Mouse (Mus musculus): ENCODE results near the gene Pkp1. TPM values are rescaled to one million over a fixed set of nuclear protein-coding genes. Genes with fewer than 3 reads are reported as not detected.
A peak's percentile ranks its signal among the peaks of the same experiment; 100 is the strongest.

Pkp1 gene
- not detected in 3 replicates for total RNA-seq (2017)

DNA sequence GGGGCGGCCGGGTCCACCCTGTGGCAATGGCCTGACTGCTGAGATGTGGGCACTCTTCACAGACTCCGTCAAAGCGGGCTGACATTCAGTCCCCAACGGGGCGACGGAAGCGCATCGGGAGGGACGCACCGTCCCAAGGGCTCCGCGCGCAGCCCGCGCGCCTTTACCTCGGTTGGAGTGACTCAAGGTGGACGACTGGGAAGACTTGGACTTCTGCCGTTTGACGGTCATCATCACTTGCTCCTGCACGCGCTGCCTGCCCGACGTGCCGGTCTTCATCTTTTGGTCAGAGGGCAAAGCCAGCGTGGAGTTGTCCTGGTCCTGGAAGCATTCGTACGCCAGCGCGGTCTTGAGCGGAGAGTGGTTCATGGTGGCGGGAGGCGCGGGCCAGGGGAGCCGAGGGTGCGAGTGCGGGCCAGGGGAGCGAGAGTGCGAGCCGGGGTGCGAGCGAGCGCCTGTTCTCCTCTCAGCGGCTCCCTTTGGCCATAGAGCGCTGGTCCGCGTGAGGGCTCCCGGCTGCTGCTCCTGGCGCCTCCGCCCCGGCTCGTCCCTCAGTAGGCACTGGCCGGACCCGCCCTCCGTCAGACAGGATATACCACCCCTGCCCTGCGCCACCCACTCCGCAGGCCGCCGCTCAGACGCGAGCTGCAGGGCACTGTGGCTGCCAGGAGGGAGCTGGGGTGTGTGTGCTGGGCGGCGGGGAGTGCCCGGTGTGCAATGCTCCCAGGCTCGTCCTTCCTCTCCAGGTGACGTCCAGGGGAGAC, at the start of gene Pkp1:
Gene Pkp1, minus strand, starts transcription at position 564 of the 764 bp plus-strand sequence.
- ATAC-seq (replicated peaks; ENCODE audit: insufficient number of reproducible peaks, low FRiP score, low TSS enrichment, poor library complexity, severe bottlenecking): no peak

DNA sequence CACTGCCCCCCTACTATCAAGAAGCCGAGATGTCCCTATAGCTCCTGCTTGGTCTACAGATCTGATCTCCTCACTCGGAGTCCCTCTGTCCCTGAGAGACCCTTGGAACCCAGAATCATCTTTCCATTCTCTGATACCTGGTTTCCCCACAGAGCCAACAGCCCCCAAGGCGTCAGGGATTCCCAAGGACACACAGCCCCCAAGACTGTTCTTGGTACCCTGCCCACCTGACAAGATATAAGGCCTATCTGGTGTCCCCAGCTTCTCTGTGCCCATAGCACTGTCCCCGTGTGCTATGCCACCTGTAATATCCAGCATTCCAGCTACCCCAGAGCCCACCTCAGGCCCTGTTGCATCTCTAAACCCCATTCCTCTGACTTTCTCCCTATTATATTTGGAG, 48.7 kb upstream of the Pkp1 start:
- ATAC-seq (replicated peaks; ENCODE audit: insufficient number of reproducible peaks, low FRiP score, low TSS enrichment, poor library complexity, severe bottlenecking): no peak

DNA sequence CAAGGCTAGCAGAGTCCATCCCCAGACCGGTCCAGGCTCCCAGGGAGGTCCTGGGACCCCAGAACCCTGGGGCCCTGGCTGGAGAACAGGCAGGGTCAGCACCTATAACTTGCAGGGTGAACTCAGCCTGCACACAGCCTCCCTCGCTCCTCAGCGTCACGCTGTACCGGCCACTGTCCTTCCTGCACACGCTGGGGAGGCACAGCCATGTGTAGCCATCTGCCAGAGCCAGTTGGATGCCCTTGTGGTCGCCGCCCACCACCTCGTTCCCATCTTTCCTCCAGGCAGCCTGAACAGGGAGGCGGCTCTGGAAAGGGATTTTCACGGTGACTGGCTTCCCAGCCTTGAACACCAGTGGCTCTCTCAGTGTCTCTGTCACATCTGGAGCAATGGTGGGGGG, 45.6 kb upstream of the Pkp1 start:
- no peak for ATAC-seq (replicated peaks; ENCODE audit: insufficient number of reproducible peaks, low FRiP score, low TSS enrichment, poor library complexity, severe bottlenecking)

DNA sequence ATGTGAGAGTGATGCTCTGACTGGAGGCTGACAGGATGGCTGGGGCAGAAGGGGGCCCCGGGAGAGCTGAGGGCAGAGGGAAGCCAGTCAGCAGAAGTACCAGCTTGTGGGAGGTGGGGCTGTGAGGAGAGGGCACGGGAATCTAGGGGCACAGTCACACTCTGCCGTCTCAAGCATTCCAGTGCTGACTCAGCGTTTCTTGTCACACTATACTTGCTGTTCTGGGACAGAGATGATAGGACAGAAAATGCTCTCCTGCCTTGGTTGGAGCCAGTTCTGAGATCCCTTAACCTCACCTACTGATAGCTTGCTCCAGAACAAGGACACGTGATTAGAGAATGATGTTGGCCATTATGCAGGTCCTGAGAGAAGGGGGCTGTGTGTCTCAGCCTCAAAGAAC, 44.2 kb upstream of the Pkp1 start:
- no peak for ATAC-seq (replicated peaks; ENCODE audit: insufficient number of reproducible peaks, low FRiP score, low TSS enrichment, poor library complexity, severe bottlenecking)

DNA sequence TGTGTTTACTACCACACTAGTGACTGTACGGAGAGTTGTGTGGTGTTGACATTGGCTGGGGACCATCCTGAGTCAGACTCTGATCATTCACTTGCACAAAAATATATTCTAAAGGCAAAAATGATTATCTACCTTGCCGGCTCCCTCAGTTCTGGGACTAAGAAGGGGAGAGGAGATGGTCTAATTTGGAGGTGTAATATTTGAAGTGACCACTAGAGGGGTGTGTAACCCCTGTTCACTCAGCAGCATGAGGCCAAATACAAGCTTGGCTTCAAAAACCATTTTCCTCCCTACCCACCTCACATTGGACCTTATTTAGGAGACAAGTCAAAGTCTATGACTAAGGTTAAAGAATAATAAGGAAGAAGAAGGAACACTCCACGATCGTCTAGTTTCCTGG, 39.5 kb upstream of the Pkp1 start:
- ATAC-seq (replicated peaks; ENCODE audit: insufficient number of reproducible peaks, low FRiP score, low TSS enrichment, poor library complexity, severe bottlenecking): no peak

DNA sequence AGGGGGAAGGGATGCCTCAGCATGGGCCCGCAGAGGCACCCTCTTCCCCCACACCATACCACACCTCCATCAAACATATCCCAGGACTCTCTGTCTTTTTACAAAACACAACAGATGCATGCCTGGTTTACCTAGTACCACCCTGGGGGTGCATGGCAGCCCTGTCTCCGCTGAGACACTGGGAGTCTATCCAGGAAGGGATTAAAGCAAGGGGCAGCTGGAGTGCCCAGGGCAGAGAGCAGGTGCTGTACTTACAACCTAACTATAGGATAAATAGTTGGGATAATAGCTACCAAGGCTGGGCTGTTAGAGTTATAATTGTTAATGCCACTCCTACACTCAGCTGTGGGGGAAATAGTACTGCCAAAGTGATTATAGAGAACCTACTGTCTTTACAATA, 29.9 kb upstream of the Pkp1 start:
- ATAC-seq (replicated peaks; ENCODE audit: insufficient number of reproducible peaks, low FRiP score, low TSS enrichment, poor library complexity, severe bottlenecking): no peak

DNA sequence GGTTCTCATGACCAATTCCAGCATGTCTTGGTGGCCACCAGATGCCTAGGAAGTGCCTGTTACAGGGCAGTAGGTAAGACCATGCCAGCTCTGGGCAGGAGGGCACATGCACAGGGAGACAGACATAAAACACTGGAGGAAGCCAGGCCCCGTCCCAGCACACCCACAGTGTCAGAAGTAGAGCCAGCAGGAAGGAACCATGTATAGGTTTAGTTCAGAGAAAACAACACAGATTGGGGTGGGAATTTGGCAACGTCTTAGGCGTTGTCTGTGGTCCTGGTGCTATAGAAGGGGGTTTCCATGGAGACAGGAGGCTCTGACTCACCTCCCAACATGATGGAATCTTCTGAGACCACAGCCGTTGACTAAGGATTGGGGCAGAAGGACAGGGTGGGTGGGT, 27.2 kb upstream of the Pkp1 start:
- ATAC-seq (replicated peaks; ENCODE audit: insufficient number of reproducible peaks, low FRiP score, low TSS enrichment, poor library complexity, severe bottlenecking): no peak

DNA sequence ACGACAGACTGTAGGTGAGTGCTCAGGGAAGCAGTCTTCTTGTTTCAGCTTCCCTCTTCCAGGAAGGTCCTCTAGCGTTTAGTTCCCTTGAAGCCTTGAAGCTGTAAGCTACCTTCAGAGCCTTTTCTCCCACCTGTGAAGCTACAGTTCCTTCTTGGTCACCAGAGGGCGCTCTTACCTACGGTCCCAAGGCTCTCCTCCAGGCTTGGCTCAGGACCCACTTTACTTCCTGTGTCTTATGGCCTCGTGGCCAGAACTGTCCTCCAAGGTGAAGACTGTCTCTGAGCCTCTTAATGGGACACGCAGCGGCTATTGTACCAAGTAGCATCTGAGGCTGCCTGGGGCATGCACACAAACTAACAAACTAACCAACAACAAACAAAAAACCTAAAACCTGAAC, 26.7 kb upstream of the Pkp1 start:
- ATAC-seq (replicated peaks; ENCODE audit: insufficient number of reproducible peaks, low FRiP score, low TSS enrichment, poor library complexity, severe bottlenecking): 0 out of 2 replicates have a peak, but pooled peaks have one; percentile 18

DNA sequence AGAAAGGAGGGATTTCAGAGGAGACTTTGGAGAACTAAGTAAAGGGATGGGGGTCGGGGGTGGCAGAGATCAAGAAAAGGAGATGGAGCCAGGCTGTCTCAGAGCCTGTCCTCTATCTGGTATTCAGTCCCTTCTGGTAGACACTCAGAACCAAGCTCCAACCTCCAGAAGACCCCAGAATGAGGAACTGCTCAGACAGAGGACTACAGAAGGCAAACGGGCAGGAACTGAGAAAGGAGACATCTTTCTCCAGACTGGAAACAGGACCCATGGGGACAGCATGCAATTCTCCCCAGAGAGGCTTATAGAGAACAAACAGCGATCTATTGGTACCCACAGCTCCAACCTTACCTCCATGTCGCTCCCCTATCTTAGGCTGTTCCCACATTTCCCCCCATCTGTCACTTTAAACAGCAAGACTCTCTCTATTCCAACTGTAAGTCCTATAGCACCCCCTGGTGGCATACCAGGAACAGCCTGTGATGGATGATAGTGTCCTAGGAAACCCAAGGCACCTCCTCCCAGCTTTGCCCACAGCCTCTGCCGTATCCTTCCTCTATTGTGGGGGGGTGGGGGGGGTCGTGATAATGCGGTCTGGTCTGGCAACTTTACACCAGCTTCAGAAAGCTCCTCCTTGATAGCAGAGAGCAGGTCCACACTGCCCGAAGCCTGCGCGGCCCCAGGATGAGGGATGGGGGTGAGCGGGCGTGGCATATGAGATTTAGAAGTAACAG, 25.7 kb upstream of the Pkp1 start:
- ATAC-seq (replicated peaks; ENCODE audit: insufficient number of reproducible peaks, low FRiP score, low TSS enrichment, poor library complexity, severe bottlenecking): no peak

DNA sequence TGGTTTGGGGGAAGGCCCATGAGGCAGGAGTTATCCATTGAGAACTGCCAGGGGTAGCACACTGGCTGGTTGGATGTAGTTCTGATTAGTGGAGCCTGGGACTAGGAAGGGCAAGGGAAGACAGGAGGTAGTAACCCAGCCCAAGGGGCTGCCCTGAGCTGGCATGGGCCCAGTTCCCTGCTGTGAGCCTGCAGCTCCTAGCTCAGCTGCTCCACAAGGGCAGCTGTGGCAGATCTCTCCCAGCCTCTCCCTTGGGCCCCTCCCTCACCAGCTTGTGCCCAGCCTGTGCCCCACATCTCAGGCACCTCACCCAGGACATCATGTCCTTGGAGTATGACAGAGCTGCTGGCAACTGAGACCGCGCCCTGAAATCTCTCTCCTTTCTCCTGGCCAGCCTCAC, 24.7 kb upstream of the Pkp1 start:
- ATAC-seq (replicated peaks; ENCODE audit: insufficient number of reproducible peaks, low FRiP score, low TSS enrichment, poor library complexity, severe bottlenecking): no peak

DNA sequence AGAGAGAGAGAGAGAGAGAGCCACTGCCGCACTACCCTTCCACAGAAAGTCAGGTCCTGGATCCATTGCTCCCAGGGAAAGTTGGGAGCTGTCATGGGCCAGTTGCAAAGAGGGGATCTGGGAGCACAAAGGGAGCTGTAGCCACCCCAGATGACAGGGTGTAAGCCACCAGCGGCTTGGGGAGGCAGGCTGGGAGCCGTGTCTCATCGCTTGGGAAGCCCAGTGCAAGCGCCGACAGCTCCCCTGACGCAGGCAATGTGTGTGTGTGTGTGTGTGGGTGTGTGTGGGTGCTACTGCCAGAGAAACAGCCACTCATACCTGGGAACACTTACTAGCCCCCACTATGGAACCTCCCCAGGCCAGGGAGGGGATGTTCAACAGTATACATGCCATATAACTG, 23.1 kb upstream of the Pkp1 start:
- no peak for ATAC-seq (replicated peaks; ENCODE audit: insufficient number of reproducible peaks, low FRiP score, low TSS enrichment, poor library complexity, severe bottlenecking)

DNA sequence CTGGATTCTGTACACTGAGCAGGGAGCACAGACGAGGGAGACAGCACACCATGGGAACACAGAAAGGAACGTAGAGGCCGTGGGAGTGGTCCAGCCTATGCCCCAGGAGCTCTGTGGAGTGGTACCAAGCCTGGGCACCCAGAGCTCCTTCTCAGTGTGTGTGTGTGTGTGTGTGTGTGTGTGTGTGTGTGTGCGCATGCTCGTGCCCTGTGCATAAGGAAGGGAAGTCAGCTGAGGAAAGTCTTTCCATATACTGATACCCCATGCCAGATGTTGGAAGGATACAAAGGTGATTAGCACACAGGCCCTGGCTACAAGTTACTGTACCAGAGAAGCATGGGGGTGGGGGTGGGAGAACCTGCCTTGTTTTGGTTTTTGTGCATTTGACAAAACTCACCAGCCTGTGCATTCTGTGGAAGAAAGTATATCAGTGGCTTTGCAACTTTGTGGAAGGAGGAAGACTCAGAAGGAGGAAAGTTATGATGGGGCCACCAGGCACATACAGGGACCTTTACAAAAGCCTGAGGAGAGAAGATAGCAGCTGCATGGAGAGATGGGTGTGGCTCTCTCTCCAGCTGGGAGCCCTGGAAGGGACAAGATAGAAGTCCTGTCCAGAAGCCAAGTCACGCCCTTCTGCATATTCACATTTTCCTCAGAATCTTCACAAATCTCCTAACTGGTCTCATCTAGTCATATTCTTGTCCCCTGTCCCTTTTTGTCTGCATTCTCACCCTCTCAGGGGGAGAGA, 22.4 kb upstream of the Pkp1 start:
- no peak for ATAC-seq (replicated peaks; ENCODE audit: insufficient number of reproducible peaks, low FRiP score, low TSS enrichment, poor library complexity, severe bottlenecking)

DNA sequence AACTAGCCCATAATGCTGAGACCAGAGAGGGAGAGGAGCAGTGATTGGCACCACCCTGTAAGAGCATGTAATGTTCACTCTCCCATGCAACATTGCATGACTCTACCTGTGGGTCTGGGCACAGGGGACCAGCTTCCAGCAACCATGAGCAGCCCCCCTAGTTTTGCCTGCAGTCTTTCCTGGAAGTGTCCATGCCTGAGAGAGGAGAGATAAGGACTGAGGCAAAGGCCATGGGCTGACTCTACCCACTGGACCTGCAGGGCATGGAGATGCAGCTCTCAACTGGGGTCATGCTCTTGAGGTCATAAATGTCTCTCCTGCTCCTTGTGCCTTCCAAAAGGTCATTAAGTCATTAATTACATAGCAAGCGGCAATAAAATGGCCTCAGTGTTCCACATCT, 17.1 kb upstream of the Pkp1 start:
- no peak for ATAC-seq (replicated peaks; ENCODE audit: insufficient number of reproducible peaks, low FRiP score, low TSS enrichment, poor library complexity, severe bottlenecking)

DNA sequence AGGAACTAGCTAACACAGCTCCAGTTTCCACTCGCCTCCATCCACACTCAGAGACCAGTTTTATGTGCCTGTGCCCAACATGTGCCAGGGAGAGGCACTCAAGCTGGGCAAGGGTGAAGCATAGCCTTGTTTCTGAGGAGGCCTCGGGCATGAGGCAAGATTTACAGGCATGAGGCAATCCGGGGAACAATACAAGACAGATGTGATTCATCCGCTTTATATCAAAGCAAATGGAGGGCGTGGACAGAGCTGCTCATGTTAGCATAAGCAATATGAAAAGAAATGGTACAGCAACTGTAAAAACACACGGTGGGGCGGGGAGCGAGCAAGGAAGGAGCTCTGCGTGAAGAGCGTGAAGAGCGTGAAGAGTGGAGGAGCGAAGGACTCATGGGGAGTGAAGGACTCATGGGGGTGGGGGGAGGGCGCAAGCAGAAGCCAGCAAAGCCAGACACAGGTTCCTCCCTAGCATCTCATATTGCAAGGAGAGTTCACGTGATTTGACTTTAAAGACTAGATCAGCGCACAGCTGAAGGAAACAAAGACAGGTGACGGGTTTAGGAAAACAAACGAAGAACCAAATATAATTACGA, 14.8 kb upstream of the Pkp1 start:
- no peak for ATAC-seq (replicated peaks; ENCODE audit: insufficient number of reproducible peaks, low FRiP score, low TSS enrichment, poor library complexity, severe bottlenecking)

DNA sequence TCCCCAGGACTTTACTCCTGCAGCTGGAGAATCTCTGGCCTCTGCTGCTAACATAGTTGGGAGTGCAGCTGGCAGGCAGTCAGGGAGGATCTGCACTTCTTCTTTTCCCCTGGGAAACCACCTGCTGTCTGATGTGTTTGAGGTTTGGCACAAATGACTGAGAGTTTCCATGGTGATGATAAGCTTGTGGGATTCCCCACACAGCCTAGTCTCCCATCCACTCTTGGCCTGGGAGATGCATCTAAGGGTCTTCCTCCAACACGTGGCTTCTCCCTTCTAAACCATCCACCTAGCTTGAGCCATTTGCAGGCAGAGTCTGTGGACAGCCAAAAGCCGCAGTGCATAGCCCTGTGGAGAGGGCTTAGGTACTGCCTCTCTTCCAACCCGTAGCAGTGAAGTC, 10.9 kb upstream of the Pkp1 start:
- no peak for ATAC-seq (replicated peaks; ENCODE audit: insufficient number of reproducible peaks, low FRiP score, low TSS enrichment, poor library complexity, severe bottlenecking)

DNA sequence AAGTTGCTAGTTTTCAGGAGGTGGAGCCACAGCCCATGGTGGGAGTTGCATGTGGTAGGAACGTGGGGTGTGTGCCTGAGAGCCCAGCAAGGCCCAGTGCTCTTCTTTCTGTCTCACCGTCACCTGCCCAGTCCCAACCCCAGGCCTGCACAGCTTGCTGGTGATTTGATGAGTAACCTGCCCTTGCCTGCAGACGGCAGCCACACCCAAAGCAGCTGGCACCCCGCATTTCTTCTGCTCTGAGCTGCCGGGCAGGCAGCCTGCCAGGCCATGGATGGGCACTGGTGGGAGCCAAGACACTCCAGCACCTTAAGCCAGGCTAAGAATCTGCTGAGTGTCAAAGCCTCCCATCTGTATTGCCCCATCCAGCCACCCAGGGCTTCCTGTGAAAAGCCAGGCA, 6.8 kb upstream of the Pkp1 start:
- no peak for ATAC-seq (replicated peaks; ENCODE audit: insufficient number of reproducible peaks, low FRiP score, low TSS enrichment, poor library complexity, severe bottlenecking)

DNA sequence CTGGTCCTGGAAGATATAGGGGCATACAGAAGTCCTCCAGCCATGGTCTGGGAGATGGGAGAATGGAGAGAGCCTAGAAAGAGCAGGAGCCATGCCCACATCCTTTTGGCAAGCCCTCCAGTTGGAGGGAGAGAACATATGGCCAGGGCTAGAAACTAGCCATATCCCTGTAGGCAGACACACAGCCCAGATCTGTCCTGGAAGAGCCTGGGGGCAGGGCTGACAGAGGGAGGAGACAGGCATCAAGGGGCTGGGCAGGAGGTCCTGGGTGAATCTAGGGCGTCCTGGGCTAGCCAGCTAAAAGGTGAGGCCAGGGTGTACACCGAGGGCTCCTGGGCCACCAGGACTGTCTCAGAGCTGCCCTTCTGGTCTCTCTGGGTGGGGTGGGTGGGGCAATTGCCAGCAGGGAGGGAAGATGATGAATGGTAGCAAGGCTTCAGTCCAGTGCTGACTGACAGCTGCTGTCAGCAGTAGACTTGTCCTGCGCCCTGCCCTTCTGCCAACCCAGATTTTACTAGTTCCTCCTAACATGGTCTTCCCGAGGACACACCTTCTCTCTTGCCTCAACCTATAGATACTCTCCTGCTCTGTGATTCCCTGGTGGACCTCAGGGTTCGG, 5.5 kb upstream of the Pkp1 start:
- ATAC-seq (replicated peaks; ENCODE audit: insufficient number of reproducible peaks, low FRiP score, low TSS enrichment, poor library complexity, severe bottlenecking): no peak

DNA sequence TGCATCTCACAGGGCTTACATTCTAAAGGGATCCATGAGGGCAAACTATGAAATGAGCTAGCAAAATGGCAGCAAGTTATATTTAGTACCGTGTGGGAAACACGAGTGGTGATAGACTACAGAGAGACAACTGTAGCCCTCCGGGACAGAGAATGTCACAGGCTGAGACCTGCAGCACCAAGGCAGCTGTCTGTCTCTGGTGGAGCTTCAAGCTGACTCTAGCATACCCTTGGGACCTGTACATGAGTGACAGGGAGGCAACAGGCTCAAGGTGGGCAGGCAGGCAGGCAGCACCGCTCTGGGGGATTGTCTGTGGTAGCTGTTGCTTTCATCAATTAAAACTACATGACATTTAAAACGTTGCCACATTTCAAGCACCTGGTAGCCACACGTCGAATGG, 4.2 kb upstream of the Pkp1 start:
- ATAC-seq (replicated peaks; ENCODE audit: insufficient number of reproducible peaks, low FRiP score, low TSS enrichment, poor library complexity, severe bottlenecking): no peak

DNA sequence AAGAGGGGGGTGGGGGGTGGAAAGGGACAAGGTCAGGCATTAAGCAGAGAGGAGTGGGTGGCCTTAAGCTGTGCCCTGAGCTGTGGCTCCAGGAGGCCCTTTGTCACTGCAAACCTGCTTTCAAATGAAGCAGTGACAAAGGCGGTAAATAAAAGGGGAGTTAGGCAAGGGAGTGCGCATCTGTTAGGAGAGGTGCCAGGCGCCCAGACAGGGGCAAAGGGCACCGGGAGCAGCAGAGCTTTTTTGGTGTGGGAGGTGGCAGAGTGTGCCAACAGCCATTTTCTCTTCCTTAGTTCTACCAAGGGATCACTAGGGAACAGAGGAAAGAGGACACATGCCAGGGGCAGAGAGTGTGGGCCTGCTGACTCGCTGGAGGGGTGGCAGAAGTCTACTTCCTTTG, 1.8 kb downstream of the Pkp1 start:
- no peak for ATAC-seq (replicated peaks; ENCODE audit: insufficient number of reproducible peaks, low FRiP score, low TSS enrichment, poor library complexity, severe bottlenecking)
